Mouse (Mus musculus): Measurements from ENCODE around the gene Upp2. TPM values are rescaled to one million over a fixed set of nuclear protein-coding genes. Genes with fewer than 3 reads are reported as not detected.
A peak's percentile ranks its signal among the peaks of the same experiment; 100 is the strongest.

Gene Upp2
- 7.6 and 8.5 TPM in 2 replicates for polyA plus RNA-seq (2015; fragmentation: Nextera tagmentation; extraction: Ambion mirVana)

GRCm38 (mm10) chr2:58567066-58567810 is at the start of gene Upp2, which contains the start of gene Acvr1:
TSS of gene Upp2 (plus strand) at chr2:58567298.
TSS of gene Acvr1 (minus strand) at chr2:58567157.
- Histone ChIP-seq H3K4me1 (ENCODE audit: insufficient read depth, low read length) (peaks cover 39% of the 10 kb centered on the region), H3K9ac (replicated peaks; ENCODE audit: low read length) (peak within 1 kb of the TSS; percentile 91), H3K4me3 (ENCODE audit: low read length) (peak within 1 kb of the TSS; percentile 93), H3K4me2 (replicated peaks; ENCODE audit: low read depth, low read length) (peak within 1 kb of the TSS; percentile 61), H3K9me3 (ENCODE audit: low read length) (no peaks in the 10 kb centered on the region), H3K36me3 (ENCODE audit: insufficient read depth, low read length) (no peaks in the 10 kb centered on the region), H3K27me3 (ENCODE audit: insufficient read depth, low read length) (no peaks in the 10 kb centered on the region), H3K27ac (ENCODE audit: low read length) (peak within 1 kb of the TSS; percentile 97)
- WGBS, result 0% methylated on average over 21 of the region's 80 CpGs
- peak; percentile 96 for ATAC-seq (ENCODE audit: low FRiP score, low TSS enrichment)

- no peak overlapping the region for H3K27ac ChIP-seq (ENCODE audit: low read length)
- H3K36me3 ChIP-seq (ENCODE audit: insufficient read depth, low read length), result no peaks in the 10 kb centered on the region
- ATAC-seq (ENCODE audit: low FRiP score, low TSS enrichment), result no peak
- no peak overlapping the region for H3K4me2 ChIP-seq (replicated peaks; ENCODE audit: low read depth, low read length)
- 71% methylated on average over 1 of the region's 1 CpGs for WGBS
- peaks cover 50% of the 10 kb centered on the region for H3K4me1 ChIP-seq (ENCODE audit: insufficient read depth, low read length)
- no peak overlapping the region for H3K9ac ChIP-seq (replicated peaks; ENCODE audit: low read length)
- H3K4me3 ChIP-seq (ENCODE audit: low read length), result no peak overlapping the region
- H3K27me3 ChIP-seq (ENCODE audit: insufficient read depth, low read length), result no peaks in the 10 kb centered on the region
- H3K9me3 ChIP-seq (ENCODE audit: low read length), result no peaks in the 10 kb centered on the region
These were observed 48.6 kb upstream of the Upp2 start for GRCm38 (mm10) chr2:58518517-58518916.

DNA sequence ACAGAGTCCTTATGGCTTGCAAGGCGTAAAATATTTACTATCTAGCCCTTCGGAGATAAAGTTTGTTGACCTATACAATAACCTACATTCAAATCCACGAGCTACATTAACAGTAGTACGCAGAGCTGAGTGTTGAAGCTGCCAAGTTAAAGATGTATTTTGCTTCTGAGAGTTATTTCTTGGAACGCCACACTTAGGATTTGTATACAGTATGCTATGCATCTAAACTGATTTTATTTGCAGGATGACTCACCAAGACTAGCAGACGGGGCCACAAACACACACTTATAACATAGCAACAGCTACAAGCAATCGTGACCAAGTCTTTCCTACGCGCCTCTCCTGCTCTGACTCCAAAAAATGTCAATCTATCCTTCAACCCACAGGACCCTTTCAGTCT is 46.4 kb upstream of the Upp2 start:
- no peak overlapping the region for H3K4me3 ChIP-seq (ENCODE audit: low read length)
- WGBS, result 70% methylated on average over 9 of the region's 9 CpGs
- H3K4me2 ChIP-seq (replicated peaks; ENCODE audit: low read depth, low read length), result no peak overlapping the region
- H3K9ac ChIP-seq (replicated peaks; ENCODE audit: low read length), result no peak overlapping the region
- H3K4me1 ChIP-seq (ENCODE audit: insufficient read depth, low read length), result peaks cover 47% of the 10 kb centered on the region
- H3K27me3 ChIP-seq (ENCODE audit: insufficient read depth, low read length), result no peaks in the 10 kb centered on the region
- no peak overlapping the region for H3K27ac ChIP-seq (ENCODE audit: low read length)
- ATAC-seq (ENCODE audit: low FRiP score, low TSS enrichment), result no peak
- H3K36me3 ChIP-seq (ENCODE audit: insufficient read depth, low read length), result no peaks in the 10 kb centered on the region
- H3K9me3 ChIP-seq (ENCODE audit: low read length), result no peaks in the 10 kb centered on the region

DNA sequence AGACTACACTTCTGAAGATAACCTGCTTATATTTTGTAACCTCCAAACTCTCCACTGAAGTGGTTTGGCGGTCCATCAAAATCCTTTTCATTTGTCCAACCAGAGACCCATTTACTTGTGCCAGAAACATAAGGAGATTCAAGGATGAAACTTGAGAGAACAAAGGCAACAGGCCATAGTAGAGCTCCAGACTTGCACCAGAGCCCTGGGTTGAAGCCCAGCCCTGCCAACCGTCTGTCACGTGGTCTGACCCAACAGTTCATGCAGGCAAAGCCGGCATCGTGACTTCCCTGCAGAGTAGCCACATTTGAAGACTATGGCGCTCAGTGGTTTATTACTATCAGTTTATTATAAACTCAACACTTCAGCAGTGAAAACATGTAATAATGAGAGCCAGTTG is 45.5 kb upstream of the Upp2 start:
- H3K4me2 ChIP-seq (replicated peaks; ENCODE audit: low read depth, low read length), result no peak overlapping the region
- H3K36me3 ChIP-seq (ENCODE audit: insufficient read depth, low read length), result no peaks in the 10 kb centered on the region
- 80% methylated on average over 6 of the region's 6 CpGs for WGBS
- H3K9ac ChIP-seq (replicated peaks; ENCODE audit: low read length), result no peak overlapping the region
- no peak overlapping the region for H3K4me3 ChIP-seq (ENCODE audit: low read length)
- ATAC-seq (ENCODE audit: low FRiP score, low TSS enrichment), result no peak
- H3K4me1 ChIP-seq (ENCODE audit: insufficient read depth, low read length), result peaks cover 38% of the 10 kb centered on the region
- H3K27ac ChIP-seq (ENCODE audit: low read length), result no peak overlapping the region
- H3K9me3 ChIP-seq (ENCODE audit: low read length), result no peaks in the 10 kb centered on the region
- H3K27me3 ChIP-seq (ENCODE audit: insufficient read depth, low read length), result no peaks in the 10 kb centered on the region

DNA sequence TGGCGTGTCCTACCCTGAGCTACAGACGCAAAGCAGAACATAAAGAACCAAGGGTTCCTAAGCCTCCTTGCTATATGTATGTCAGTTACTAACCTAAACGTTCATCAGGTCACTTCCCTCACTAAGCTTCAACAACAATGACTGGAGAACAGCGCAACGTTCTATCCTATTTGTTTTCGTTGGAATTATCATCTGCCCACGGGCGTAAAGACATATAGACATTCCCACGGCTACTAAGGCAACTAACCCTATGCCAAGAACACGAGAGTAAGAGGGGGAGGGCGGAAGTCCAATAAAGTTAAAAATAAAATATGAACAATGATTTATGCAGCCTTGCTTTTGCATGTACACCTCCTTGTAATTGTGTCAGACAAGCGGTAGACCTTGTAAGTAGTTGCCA is 44.0 kb upstream of the Upp2 start:
- no peaks in the 10 kb centered on the region for H3K36me3 ChIP-seq (ENCODE audit: insufficient read depth, low read length)
- no peak overlapping the region for H3K27ac ChIP-seq (ENCODE audit: low read length)
- H3K4me2 ChIP-seq (replicated peaks; ENCODE audit: low read depth, low read length), result no peak overlapping the region
- no peak overlapping the region for H3K9ac ChIP-seq (replicated peaks; ENCODE audit: low read length)
- no peak overlapping the region for H3K4me3 ChIP-seq (ENCODE audit: low read length)
- ATAC-seq (ENCODE audit: low FRiP score, low TSS enrichment), result no peak
- WGBS, result 50% methylated on average over 12 of the region's 12 CpGs
- no peaks in the 10 kb centered on the region for H3K27me3 ChIP-seq (ENCODE audit: insufficient read depth, low read length)
- H3K4me1 ChIP-seq (ENCODE audit: insufficient read depth, low read length), result peaks cover 33% of the 10 kb centered on the region
- no peaks in the 10 kb centered on the region for H3K9me3 ChIP-seq (ENCODE audit: low read length)

DNA sequence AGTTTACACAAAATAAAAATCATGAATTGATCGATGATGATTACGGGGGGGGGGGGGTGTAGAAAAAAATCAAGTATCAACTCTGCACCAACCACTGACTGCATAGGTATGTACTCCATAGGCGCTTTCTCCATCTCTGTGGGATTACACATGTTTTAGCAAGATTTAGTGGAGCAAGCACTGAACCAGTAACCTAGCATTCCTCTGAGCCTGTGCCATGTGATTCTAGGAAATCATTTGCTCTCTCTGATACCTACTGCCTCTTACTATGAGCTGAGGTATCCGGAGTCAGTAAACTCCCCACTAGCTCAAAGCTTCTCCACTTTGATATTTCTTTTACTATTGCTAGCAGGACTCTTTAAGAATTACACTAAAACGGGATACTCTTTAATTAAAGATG is 43.2 kb upstream of the Upp2 start:
- no peaks in the 10 kb centered on the region for H3K36me3 ChIP-seq (ENCODE audit: insufficient read depth, low read length)
- H3K4me2 ChIP-seq (replicated peaks; ENCODE audit: low read depth, low read length), result no peak overlapping the region
- WGBS, result 81% methylated on average over 5 of the region's 5 CpGs
- no peaks in the 10 kb centered on the region for H3K27me3 ChIP-seq (ENCODE audit: insufficient read depth, low read length)
- no peak overlapping the region for H3K4me3 ChIP-seq (ENCODE audit: low read length)
- ATAC-seq (ENCODE audit: low FRiP score, low TSS enrichment), result peak; percentile 67
- no peaks in the 10 kb centered on the region for H3K9me3 ChIP-seq (ENCODE audit: low read length)
- H3K27ac ChIP-seq (ENCODE audit: low read length), result no peak overlapping the region
- H3K4me1 ChIP-seq (ENCODE audit: insufficient read depth, low read length), result peaks cover 34% of the 10 kb centered on the region
- no peak overlapping the region for H3K9ac ChIP-seq (replicated peaks; ENCODE audit: low read length)

GRCm38 (mm10) chr2:58524356-58524755 is 42.7 kb upstream of the Upp2 start:
- Histone ChIP-seq H3K36me3 (ENCODE audit: insufficient read depth, low read length) (no peaks in the 10 kb centered on the region), H3K4me3 (ENCODE audit: low read length) (no peak overlapping the region), H3K4me2 (replicated peaks; ENCODE audit: low read depth, low read length) (no peak overlapping the region), H3K9ac (replicated peaks; ENCODE audit: low read length) (no peak overlapping the region), H3K9me3 (ENCODE audit: low read length) (no peaks in the 10 kb centered on the region), H3K4me1 (ENCODE audit: insufficient read depth, low read length) (peaks cover 36% of the 10 kb centered on the region), H3K27ac (ENCODE audit: low read length) (no peak overlapping the region), H3K27me3 (ENCODE audit: insufficient read depth, low read length) (no peaks in the 10 kb centered on the region)
- WGBS, result 81% methylated on average over 6 of the region's 6 CpGs
- no peak for ATAC-seq (ENCODE audit: low FRiP score, low TSS enrichment)

- Histone ChIP-seq H3K36me3 (ENCODE audit: insufficient read depth, low read length) (no peaks in the 10 kb centered on the region), H3K27me3 (ENCODE audit: insufficient read depth, low read length) (no peaks in the 10 kb centered on the region), H3K9me3 (ENCODE audit: low read length) (no peaks in the 10 kb centered on the region), H3K4me3 (ENCODE audit: low read length) (no peak overlapping the region), H3K27ac (ENCODE audit: low read length) (peak overlapping the region; percentile 16; the same call in 1 of the 2 replicates), H3K4me2 (replicated peaks; ENCODE audit: low read depth, low read length) (no peak overlapping the region), H3K9ac (replicated peaks; ENCODE audit: low read length) (no peak overlapping the region), H3K4me1 (ENCODE audit: insufficient read depth, low read length) (peaks cover 53% of the 10 kb centered on the region)
- ATAC-seq (ENCODE audit: low FRiP score, low TSS enrichment), result no peak
- WGBS, result 90% methylated on average over 3 of the region's 3 CpGs
These were observed 39.3 kb upstream of the Upp2 start for GRCm38 (mm10) chr2:58527786-58528185.

DNA sequence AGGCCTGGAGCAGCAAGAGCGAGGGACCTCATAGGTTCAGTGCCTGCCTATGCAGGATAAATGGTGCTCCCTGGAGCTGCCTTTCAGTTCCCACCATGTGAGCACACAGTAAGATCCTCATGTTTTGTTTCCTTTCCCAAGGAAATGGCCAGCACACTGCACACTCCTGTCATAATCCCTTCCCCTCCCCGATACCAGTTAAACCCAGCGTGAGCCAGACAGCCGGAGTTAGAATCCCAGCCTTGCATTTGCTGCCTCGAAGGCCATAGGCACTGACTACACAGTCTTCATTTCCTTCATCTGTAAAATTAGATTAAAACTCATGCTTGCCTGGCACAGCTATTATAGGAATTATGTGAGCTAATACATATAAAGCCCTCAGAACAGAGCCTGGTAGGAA is 37.7 kb upstream of the Upp2 start:
- Histone ChIP-seq H3K36me3 (ENCODE audit: insufficient read depth, low read length) (no peaks in the 10 kb centered on the region), H3K4me3 (ENCODE audit: low read length) (no peak overlapping the region), H3K27me3 (ENCODE audit: insufficient read depth, low read length) (no peaks in the 10 kb centered on the region), H3K4me2 (replicated peaks; ENCODE audit: low read depth, low read length) (no peak overlapping the region), H3K9me3 (ENCODE audit: low read length) (no peaks in the 10 kb centered on the region), H3K27ac (ENCODE audit: low read length) (0 out of 2 replicates have a peak overlapping the region, but pooled peaks have one; percentile 27), H3K4me1 (ENCODE audit: insufficient read depth, low read length) (peaks cover 59% of the 10 kb centered on the region), H3K9ac (replicated peaks; ENCODE audit: low read length) (no peak overlapping the region)
- no peak for ATAC-seq (ENCODE audit: low FRiP score, low TSS enrichment)
- WGBS, result 73% methylated on average over 5 of the region's 5 CpGs

- Histone ChIP-seq H3K27ac (ENCODE audit: low read length) (no peak overlapping the region), H3K9ac (replicated peaks; ENCODE audit: low read length) (no peak overlapping the region), H3K36me3 (ENCODE audit: insufficient read depth, low read length) (no peaks in the 10 kb centered on the region), H3K9me3 (ENCODE audit: low read length) (no peaks in the 10 kb centered on the region), H3K4me3 (ENCODE audit: low read length) (no peak overlapping the region), H3K4me1 (ENCODE audit: insufficient read depth, low read length) (peaks cover 65% of the 10 kb centered on the region), H3K4me2 (replicated peaks; ENCODE audit: low read depth, low read length) (no peak overlapping the region; the same call in 1 of the 2 replicates), H3K27me3 (ENCODE audit: insufficient read depth, low read length) (no peaks in the 10 kb centered on the region)
- no peak for ATAC-seq (ENCODE audit: low FRiP score, low TSS enrichment)
- WGBS, result 26% methylated on average over 7 of the region's 7 CpGs
These were observed 37.1 kb upstream of the Upp2 start for GRCm38 (mm10) chr2:58529860-58530440.
